Mouse (Mus musculus) cerebellum, adult 11-12 months (tissue): ENCODE measurements around the gene Parvg.

Source experiments
- DNase-seq: peaks from one replicate; pipeline ENCODE4 v3.0.0; 2022

The Parvg gene

DNA sequence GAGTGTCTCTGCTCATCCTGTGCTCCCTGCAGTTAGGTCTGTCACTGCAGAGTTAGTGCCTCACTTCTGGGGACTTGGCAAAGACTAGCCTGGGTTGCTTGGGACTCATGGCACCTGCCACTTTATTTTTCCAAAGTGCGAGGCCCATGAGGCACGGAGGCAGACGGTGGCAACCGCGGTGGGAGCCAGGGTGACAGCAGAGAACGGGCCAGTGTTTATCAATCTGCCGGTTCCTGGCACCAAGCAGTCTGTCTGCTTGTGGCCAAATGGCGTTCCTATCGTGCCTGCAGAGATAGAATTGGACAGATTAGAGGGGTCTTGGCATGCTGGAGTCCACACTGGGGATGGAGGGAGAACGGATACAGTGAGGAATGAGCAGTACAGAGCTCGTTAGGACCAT lies 13.6 kb upstream of the Parvg start:
- peak; percentile 71 for DNase-seq

DNA sequence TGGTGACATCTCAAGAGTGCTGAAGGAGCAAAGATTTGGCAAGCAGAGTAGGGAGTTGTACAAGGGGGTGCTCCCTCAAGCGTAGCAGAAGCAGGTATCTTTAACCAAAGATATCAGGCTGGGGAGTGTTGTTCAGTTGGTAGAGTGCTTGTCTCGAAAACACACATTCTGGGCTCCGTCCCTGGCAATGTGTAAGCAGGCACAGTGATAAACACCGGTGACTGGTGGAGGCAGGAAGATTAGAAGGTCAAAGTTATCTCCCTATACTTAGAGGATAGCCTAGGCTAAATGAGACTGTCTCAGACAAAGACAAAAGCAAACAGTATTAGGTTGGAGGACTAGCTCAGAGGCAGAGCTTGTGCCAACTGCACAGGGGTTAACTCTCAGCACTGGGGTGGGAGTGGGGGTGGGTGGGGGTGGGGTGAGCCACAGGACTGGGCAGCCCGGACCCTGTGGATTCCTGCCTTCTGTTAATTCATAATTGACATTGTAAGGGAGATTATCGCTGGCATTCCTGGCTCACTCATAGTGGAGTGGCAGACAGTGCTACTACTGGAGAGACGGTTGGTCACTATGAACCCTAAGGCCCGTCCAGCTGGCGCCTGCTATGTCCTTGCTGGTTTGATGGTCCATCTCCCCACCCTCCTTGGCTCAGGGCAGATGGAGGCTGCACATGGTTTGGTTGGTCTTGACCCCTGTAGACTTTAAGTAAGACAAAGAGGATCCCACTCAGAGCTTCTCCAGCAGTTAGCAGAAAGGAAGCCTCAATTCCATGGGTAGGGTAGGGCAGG lies 12.3 kb upstream of the Parvg start:
- DNase-seq: no peak

DNA sequence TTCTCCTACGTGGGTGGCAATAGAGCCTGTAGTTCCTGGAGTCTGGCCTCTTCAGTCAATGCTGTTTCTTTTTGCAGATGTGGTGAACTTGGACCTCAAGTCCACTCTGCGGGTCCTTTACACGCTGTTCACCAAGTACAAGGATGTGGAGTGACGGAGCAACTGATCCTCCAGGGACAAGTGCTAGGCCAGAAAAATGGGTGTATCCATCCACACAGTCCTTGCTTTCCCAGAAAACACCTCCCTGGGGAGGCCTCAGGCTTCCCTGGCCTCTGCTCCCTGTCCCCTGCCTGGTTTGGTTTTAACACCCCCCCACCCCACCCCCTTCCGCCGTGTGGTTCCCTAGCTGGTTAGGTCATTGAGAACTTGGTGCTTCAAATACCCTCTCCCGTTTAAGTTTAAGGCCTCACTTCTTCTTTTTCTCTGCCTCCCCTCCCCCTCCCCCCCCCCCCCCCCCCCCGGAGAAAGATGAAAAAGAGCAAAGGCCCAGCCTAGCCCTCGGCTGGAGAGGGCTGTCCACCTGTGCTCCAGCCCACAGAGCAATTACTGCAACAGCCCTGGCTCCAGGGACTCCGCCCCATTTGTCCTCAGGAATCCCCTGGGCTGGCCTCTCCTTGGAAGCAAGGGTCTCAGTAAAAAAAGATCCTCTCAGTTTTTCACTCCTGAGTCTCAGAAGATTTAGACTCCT lies 10.8 kb upstream of the Parvg start:
- no peak for DNase-seq

DNA sequence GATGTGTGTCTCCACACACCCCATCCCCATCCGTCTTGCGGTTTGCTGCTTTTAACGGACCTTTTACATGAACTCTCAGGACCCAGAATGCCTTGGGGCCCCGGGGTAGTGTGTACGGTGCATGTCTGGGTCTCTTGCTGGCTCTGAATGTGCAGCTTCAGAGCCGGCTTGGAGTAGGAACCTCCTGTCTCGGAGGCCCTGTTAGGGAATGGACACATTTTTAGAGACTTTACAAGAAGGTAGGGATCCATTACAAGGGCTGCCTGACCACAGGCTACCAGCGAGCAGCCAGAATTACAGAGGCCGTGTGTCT lies 10.3 kb upstream of the Parvg start:
- no peak for DNase-seq

DNA sequence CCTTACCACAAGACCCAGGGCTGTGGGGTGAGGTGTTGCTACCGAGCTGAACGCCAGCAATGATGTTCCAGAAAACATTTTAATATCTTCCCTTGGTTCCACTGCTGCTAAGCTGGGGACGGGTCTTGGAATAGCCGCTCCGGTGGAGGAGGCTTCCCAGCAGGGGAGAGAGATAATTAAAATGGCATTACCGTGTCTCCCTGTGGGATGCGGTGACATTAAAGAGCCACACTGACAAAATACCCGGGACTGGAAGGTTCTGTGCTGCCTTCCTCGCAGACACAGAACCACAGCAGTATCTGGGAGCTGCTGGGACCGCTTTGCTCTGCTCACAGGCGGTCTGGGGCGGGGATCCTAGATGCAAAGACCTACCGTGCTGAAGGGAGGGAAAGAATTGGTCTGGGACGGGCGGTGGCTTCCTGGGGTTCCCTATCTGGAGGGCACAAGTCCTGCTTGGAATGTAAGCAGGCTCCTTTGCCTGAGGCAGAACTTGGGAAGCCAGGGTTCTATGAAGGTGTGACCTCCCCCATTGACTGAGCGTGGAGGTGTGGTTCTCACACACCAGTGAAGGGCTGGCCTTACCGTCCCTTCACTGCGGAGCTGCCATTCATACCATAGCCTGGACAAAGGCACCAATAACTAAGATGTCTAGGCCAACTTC lies 9.3 kb upstream of the Parvg start:
- no peak for DNase-seq

DNA sequence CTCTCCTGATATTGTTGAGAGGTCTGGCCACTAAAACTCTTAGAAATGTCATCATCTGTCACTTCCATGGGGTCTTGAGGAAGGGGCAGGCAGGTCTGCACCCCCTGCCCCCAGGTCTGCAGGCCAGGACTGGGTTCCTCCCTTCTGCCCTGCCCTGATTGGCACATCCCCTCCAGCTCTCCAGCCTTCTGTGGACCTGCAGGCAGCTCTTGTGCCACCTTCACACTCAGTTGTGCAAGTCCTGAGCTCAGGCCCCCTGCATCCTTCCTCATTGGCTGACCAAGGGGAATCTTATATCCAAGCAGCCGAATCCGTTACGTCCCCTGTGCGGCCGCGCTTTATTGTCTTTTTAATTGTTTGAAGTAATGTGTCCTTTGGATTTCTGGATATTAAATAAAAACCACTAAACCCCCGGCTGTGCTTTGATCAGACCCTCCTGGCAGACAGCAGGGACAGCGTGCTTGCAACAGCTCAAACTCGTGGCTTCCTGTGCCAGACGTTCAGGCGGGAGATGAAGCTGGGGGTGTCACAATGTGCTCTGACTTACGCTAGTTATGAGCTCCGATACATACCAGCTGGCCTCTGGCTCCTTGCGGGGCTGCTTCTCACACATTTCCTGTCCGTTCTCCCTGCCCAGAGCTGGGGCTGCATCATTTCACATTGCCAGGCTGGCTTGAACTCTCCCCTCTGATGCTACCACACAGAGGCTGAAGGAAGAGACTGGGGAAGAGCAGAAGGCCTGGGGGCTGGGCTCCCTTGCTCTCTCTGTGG lies 8.4 kb upstream of the Parvg start:
- no peak for DNase-seq

DNA sequence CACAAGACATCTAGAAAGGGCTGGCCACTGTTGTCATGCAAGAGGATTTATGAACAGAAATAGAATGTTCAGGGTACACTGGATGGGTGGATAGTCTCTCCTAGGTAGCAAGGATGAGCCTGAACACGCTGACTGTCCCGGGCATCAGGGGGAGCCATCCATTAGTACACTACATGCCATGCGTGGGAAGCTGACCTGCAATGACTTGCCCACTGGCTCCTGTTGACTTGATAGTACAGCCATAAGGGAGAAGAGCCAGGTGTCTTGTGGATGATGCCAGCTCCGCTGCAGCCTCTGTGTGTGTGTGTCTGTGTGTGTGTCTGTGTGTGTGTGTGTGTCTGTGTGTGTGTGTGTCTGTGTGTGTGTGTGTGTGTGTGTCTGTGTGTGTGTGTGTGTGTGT lies 4.4 kb upstream of the Parvg start:
- DNase-seq: no peak

DNA sequence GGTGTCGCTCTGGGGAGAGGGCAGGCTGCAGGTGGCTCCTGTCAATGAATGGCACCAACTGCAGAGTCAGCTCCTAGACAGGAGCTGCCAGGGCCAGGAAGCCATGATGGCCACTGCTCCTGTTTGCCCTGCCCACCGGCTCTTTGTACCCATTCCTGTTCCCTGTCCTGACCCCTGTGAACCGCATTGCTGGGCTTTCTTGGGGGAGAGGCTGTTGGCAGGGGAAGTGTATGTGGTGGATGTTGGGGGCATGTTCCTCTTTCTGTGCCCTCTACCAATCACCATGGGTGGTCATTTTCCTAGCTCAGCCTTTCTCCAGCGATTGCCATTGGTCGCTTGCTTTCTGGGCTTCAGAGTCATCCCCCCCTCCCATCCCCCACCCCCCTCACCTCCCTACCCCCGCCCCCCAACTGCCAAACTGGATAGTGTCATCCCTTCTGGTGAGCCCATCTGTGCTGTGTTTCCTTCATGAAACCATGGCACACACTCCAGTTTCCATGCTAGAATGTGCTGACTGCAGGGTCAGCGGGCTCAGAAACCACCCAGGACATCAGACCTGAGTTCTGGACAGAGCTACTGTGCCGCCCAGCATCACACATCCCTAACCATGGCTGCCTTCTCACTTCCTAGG lies 2.2 kb upstream of the Parvg start:
- DNase-seq: no peak

DNA sequence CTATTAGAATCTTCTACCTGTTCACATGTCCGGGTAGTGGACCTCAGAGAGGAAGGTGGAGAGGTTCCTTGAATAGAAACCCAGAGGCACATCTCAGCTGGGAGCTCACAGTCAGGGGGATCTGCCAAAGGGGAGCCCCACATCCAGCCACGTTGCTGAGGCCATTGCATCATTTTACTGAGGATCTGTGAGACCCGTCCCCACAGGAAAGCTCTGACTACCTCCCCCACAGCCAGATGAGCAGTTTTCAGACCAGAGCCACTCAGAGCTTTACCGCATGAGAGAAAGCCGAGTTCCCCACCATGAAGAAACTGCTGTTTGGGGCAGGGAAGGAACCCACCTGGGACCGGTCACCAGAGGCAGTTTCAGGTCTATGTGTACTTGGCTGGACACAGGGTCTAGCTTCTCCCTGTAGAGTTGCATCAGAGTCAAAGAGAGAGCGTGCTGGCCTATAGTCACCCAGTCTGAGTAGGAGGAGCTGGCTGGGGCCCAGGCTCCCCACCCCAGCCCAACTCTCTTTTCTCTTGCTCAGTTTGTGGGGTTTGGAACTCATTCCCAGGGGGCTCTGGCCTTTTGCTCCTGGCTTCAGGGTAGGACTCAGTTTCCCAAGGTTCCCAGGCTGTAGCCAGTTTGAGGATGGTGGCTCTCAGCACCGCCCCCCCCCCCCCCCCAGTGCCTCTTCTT lies 1.2 kb downstream of the Parvg start:
- no peak for DNase-seq

DNA sequence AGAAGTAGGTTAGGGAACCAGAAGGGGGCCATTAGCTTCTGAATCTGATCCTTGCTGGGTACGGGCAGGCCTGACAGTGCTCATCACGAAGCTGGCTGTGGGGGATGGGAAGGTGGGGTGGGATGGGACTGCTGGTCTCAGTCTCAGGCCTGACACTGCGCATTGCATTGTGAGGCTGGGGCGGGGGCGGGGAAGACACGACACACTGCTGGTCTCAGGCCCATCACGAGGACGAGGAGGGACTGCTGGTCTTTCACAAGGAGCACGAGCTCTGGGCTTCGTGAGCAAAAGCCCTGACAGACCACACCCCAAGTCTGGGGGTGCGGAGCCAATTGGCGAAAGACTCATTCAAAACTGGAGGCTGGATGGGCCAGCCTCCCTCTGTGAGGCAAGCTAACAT lies 1.9 kb downstream of the Parvg start:
- DNase-seq: no peak

DNA sequence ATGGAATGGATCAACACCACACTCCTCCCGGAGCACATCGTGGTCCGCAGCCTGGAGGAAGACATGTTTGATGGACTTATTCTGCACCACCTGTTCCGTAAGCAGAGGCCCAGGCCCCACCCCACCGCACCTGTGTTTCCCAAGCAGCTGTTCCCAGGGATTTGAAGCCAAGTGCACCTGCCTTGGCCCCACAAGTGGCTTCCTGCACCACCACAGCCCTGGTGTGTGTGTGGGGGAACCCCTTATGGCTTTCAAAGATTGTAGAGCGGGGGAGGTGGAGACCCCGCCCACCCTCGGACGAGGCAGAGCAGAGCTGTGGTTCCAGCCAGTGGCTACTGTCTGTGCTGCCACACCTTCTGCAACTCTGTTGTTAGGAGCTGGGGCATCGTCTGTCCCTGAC lies 5.0 kb downstream of the Parvg start:
- no peak for DNase-seq

DNA sequence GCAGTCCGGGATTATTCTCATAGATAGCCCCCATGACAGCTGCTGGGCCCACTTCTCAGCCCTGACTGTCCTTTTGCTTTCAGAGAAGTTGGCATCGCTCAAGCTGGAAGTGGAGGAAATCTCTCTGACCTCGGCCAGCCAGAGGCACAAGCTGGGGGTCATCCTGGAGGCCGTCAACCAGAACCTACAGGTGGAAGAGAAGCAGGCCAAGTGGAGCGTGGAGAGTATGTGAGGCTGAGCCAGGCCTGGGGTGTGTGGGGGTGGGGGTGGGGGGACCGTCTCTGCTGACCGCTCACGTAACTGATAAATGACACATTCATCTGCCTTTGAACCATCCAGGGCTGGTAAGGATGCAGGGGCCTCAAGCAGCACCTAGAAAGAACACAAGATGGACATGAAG lies 6.1 kb downstream of the Parvg start:
- no peak for DNase-seq

DNA sequence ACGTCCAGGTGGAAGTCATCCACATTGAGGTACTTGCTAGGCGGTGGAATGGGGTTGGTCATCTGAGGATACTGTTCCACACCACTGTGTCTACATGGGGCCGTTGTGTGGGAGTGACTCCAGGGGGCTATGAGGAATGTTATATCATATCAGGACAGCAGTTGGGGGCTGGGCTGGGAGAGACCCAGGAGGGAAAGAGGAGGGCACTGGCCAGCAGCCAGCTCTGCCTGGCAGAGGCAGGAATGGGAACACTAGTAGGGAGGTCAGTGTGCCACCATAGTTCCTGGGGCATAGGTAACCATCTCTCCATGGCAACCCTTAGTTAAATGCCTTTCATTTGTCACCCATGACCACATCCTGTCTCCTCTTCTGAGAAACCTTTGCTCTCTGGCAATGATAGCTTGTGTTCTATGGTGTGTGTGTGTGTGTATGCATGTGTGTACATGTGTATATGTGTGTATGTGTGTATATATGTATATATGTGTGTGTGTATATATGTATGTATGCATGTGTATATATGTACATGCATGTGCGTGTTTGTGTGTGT lies 7.3 kb downstream of the Parvg start:
- DNase-seq: no peak

DNA sequence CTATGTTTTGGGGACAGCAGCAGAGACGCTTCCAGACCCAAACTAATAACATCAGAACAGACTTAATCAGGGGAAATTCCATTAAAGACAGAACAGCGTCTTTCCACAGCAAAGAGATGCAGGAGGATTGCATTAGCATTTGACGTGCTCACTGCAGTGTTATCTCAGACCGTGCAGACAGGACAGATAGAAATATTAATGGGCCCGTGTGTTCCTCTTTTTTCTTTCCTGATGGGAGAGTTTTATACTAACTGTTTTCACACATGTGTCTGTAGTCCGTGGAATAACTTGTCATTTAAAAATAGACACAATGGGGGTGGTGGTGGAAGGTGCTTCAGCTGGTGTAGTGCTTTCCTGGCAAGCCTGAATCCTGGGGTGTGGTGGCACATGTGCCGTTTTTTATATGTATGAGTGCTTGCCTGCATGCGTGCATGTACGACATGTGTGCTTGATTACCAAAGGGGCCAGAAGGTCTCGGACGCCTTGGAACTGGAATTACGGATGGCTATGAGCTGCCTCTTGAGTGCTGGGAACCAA lies 12.5 kb downstream of the Parvg start:
- no peak for DNase-seq

DNA sequence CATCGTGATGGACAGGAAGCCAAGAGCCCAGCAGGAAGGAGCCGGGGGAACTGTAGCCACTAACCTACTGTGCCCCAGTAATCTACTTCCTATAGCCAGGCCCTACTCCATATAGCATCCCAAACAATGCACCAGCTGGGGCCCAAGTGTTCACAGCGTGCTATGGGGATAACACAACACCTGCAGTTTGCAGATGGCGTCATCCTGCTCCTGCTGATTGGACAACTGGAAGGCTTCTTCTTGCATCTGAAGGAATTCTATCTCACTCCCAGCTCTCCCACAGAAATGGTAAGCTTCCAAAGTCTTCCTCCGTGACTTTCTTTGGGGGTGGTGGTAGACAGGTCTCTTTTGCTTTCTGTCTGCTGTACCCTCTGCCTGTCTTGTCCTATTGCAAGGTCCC lies 13.8 kb downstream of the Parvg start:
- no peak for DNase-seq

DNA sequence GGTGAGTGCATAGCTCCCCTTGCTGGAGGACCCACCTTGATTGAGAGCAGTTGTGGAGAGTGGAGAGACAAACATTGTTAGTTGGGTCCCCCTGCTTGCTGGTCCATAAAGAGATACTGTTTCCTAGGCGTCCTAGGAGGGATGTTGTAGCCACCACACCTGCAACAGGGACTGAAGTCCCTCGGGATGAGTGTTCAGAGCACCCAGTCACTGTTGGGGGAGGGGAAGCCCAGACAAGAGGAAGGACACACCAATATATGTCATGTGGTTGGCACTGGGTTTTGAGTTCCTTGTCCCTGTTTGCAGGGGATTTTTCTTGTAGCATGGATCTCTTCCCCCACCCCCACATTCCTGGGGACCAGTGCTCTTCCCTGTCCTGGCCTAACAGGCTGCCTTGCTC lies 17.1 kb downstream of the Parvg start:
- no peak for DNase-seq

DNA sequence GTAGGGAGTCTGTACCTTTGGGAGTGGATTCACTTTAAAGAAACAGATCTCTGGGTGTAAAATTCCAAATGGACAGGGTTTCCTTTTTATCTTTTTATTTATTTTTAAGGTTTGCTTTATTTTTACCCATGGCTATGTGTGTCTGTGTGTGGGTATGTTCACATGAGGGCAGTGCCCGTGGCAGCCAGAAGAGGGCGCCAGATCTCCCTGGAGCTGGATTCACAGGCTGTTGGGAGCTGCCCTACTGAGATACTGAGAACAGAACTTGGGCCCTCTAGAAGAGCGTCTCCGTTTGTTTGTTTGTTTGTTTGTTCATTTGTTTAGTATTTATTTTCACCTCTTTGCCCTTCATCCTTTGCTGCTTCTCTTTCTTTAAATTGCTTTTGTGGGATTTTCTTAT lies 24.9 kb downstream of the Parvg start:
- DNase-seq: no peak

DNA sequence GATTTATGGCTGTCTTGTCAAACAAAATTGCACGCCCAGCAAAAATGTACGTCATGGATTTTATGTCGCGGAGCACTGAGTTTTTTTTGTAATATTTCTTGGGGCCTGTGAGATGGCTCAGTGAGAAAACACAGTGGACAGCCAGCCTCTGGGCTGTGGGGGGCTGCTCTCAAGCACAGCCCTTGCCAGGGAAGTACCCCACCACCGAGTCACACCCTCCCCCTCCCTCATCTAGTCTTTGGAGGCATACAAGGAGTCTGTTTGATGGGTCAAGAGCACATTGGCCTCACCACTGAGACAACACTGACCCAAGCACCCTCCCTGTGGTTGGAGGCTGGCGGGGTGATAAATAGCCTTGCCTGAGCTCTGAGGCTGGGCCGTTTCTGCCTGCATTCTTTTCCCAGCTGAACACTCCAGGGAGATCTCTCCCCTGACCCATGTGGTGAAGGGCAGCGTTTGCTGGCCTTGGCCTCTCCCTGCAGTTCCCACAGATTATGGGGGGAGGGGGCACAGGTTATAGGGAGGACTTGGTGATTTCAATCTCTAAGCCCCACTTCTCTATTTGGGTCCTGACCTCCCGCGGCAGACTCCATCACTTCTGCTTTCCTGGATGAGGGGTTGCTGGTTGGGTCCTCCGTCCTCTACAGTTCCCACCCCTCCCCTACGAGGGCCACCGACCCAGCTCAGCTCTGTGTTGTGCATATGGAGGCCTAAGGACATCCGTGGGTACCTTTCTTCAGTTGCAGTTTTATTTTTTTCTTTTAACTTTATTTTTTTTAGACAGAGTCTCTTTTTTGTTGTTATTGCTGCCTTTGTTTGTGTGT lies 26.3 kb downstream of the Parvg start:
- DNase-seq: no peak

DNA sequence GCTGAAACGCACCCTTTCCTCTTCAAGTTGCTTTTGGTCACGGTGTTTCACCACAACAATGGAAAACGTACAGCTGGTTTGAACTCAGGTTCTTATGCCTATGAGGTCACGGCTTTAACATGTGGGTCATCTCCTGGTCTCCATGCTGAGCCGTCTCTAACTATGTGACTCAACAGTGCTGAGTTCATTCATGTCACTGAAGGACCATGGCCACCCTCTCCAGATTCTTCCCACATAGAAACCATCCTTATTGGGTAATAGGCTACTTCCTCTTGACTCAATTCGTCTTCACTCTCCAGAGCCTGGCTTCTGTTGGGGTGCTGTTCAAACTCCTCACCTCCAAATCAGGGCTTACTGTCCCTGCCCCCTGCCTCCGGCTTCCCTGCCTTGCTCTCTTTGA lies 27.5 kb downstream of the Parvg start:
- DNase-seq: no peak

DNA sequence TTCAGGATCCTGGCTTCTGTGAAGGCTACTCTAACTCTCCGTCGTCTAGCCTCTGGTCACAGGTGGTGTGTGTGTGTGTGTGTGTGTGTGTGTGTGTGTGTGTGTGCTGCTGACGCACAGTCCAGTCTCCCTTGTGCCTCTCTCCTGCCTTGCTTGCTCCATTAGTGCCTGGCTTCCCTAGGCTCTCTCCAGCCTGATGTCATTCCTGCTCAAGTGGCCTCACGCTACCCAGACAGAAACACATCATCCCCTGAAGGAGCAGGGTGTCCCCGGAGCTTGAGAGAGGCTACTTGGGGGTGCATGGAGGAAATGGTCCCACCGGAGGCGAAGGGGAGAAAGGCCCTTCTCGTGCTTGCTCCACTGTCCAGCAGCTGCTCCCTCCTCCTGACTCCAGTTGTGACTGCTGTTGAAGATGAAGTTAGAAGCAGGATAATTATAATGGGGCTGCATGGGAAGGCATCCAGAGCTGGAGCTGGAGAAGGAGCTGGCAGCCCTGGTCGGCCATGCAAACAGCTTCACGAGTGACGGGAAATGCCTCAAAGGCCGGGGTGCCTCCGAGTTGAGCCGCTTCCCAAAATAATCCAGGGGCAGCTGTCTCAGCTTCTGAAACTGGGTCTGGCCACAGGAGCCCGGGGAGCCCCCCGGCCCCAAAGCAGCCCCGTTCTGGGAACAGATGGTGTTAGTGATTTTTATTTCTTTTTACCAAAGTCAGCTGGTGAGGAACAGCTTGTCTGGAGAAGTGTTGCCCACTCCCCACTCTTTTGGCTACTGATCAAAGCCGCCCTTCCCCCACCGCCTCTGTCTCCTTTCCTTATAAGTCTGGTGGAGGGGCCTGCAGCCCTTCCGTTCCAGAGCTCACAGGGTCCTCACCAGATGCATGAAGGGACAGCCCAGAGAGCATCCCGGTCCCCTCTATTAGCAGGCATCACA lies 28.4 kb downstream of the Parvg start:
- DNase-seq: no peak
